Mouse (Mus musculus): Measurements from ENCODE around the gene H2-Ab1. TPM values are rescaled to one million over a fixed set of nuclear protein-coding genes. Genes with fewer than 3 reads are reported as not detected.
"Not testable (repeated sequence)": the region's sequence is repeated elsewhere in the genome, so short reads cannot be mapped to it uniquely, and the experiment has no call there.

H2-Ab1 gene
- polyA plus RNA-seq, 1 experiment, result 90.6 TPM

- no peak overlapping the region for H3K4me3 ChIP-seq (ENCODE audit: insufficient read depth, low read depth, low read length)
- H3K4me1 ChIP-seq (ENCODE audit: control insufficient read depth, insufficient read depth, insufficient read length, low read length), result no peaks in the 10 kb centered on the region
- H3K27ac ChIP-seq (replicated peaks; ENCODE audit: low read depth, low read length), result peak overlapping the region; percentile 83; the same call in 1 of the 2 replicates
Observed at GRCm38 (mm10) chr17:34303789-34304188, 46.3 kb downstream of the H2-Ab1 start.

GRCm38 (mm10) chr17:34304751-34305150 is 47.3 kb downstream of the H2-Ab1 start:
- Histone ChIP-seq H3K4me3 (ENCODE audit: insufficient read depth, low read depth, low read length) (no peak overlapping the region), H3K4me1 (ENCODE audit: control insufficient read depth, insufficient read depth, insufficient read length, low read length) (no peaks in the 10 kb centered on the region), H3K27ac (replicated peaks; ENCODE audit: low read depth, low read length) (peak overlapping the region; percentile 83)

GRCm38 (mm10) chr17:34305380-34306030 is 48.0 kb downstream of the H2-Ab1 start, which contains the start of gene H2-Eb1:
H2-Eb1 (plus strand) TSS chr17:34305867.
- H3K4me3 ChIP-seq (ENCODE audit: insufficient read depth, low read depth, low read length), result peak within 1 kb of the TSS; percentile 49
- no peaks in the 10 kb centered on the region for H3K4me1 ChIP-seq (ENCODE audit: control insufficient read depth, insufficient read depth, insufficient read length, low read length)
- peak within 1 kb of the TSS; percentile 78 for H3K27ac ChIP-seq (replicated peaks; ENCODE audit: low read depth, low read length)

- Histone ChIP-seq H3K4me3 (ENCODE audit: insufficient read depth, low read depth, low read length) (peak overlapping the region; percentile 37), H3K4me1 (ENCODE audit: control insufficient read depth, insufficient read depth, insufficient read length, low read length) (no peaks in the 10 kb centered on the region), H3K27ac (replicated peaks; ENCODE audit: low read depth, low read length) (peak overlapping the region; percentile 30; the same call in 1 of the 2 replicates)
Observed at GRCm38 (mm10) chr17:34306407-34306806, 48.9 kb downstream of the H2-Ab1 start.

- Histone ChIP-seq H3K4me3 (ENCODE audit: insufficient read depth, low read depth, low read length) (no peak overlapping the region; the same call in 1 of the 2 replicates), H3K27ac (replicated peaks; ENCODE audit: low read depth, low read length) (no peak overlapping the region), H3K4me1 (ENCODE audit: control insufficient read depth, insufficient read depth, insufficient read length, low read length) (no peaks in the 10 kb centered on the region)
Observed at GRCm38 (mm10) chr17:34307216-34307615, 49.7 kb downstream of the H2-Ab1 start.

GRCm38 (mm10) chr17:34308161-34308560 is 50.7 kb downstream of the H2-Ab1 start:
- H3K4me3 ChIP-seq (ENCODE audit: insufficient read depth, low read depth, low read length), result peak overlapping the region; percentile 23
- no peak overlapping the region for H3K27ac ChIP-seq (replicated peaks; ENCODE audit: low read depth, low read length)
- no peaks in the 10 kb centered on the region for H3K4me1 ChIP-seq (ENCODE audit: control insufficient read depth, insufficient read depth, insufficient read length, low read length)

- peak overlapping the region; percentile 65 for H3K27ac ChIP-seq (replicated peaks; ENCODE audit: low read depth, low read length)
- peak overlapping the region; percentile 92 for H3K4me3 ChIP-seq (ENCODE audit: insufficient read depth, low read depth, low read length)
- no peaks in the 10 kb centered on the region for H3K4me1 ChIP-seq (ENCODE audit: control insufficient read depth, insufficient read depth, insufficient read length, low read length)
Observed at GRCm38 (mm10) chr17:34309225-34309624, 51.7 kb downstream of the H2-Ab1 start.

GRCm38 (mm10) chr17:34309683-34310385 is 52.3 kb downstream of the H2-Ab1 start:
- peak overlapping the region; percentile 92 for H3K4me3 ChIP-seq (ENCODE audit: insufficient read depth, low read depth, low read length)
- peak overlapping the region; percentile 65 for H3K27ac ChIP-seq (replicated peaks; ENCODE audit: low read depth, low read length)
- H3K4me1 ChIP-seq (ENCODE audit: control insufficient read depth, insufficient read depth, insufficient read length, low read length), result no peaks in the 10 kb centered on the region

- H3K4me3 ChIP-seq (ENCODE audit: insufficient read depth, low read depth, low read length); H3K4me1 ChIP-seq (ENCODE audit: control insufficient read depth, insufficient read depth, insufficient read length, low read length); H3K27ac ChIP-seq (replicated peaks; ENCODE audit: low read depth, low read length): not testable (repeated sequence)
Observed at GRCm38 (mm10) chr17:34310526-34310925, 53.0 kb downstream of the H2-Ab1 start.

GRCm38 (mm10) chr17:34312185-34312584 is 54.7 kb downstream of the H2-Ab1 start:
- no peak overlapping the region for H3K27ac ChIP-seq (replicated peaks; ENCODE audit: low read depth, low read length)

GRCm38 (mm10) chr17:34313393-34313792 is 55.9 kb downstream of the H2-Ab1 start:
- H3K4me3 ChIP-seq (ENCODE audit: insufficient read depth, low read depth, low read length), result no peak overlapping the region
- H3K27ac ChIP-seq (replicated peaks; ENCODE audit: low read depth, low read length), result no peak overlapping the region

More at GRCm38 (mm10) chr17:34312185-34312584, 54.7 kb downstream of the H2-Ab1 start:
- Histone ChIP-seq H3K4me3 (ENCODE audit: insufficient read depth, low read depth, low read length) (no peak overlapping the region), H3K4me1 (ENCODE audit: control insufficient read depth, insufficient read depth, insufficient read length, low read length) (no peaks in the 10 kb centered on the region)

GRCm38 (mm10) chr17:34314286-34314685 is 56.8 kb downstream of the H2-Ab1 start:
- Histone ChIP-seq H3K27ac (replicated peaks; ENCODE audit: low read depth, low read length) (no peak overlapping the region), H3K4me1 (ENCODE audit: control insufficient read depth, insufficient read depth, insufficient read length, low read length) (no peaks in the 10 kb centered on the region), H3K4me3 (ENCODE audit: insufficient read depth, low read depth, low read length) (no peak overlapping the region)

More at GRCm38 (mm10) chr17:34313393-34313792, 55.9 kb downstream of the H2-Ab1 start:
- no peaks in the 10 kb centered on the region for H3K4me1 ChIP-seq (ENCODE audit: control insufficient read depth, insufficient read depth, insufficient read length, low read length)

- Histone ChIP-seq H3K4me3 (ENCODE audit: insufficient read depth, low read depth, low read length) (no peak overlapping the region), H3K4me1 (ENCODE audit: control insufficient read depth, insufficient read depth, insufficient read length, low read length) (no peaks in the 10 kb centered on the region), H3K27ac (replicated peaks; ENCODE audit: low read depth, low read length) (no peak overlapping the region)
Observed at GRCm38 (mm10) chr17:34315512-34315911, 58.0 kb downstream of the H2-Ab1 start.

- Histone ChIP-seq H3K4me3 (ENCODE audit: insufficient read depth, low read depth, low read length) (no peak overlapping the region), H3K4me1 (ENCODE audit: control insufficient read depth, insufficient read depth, insufficient read length, low read length) (no peaks in the 10 kb centered on the region), H3K27ac (replicated peaks; ENCODE audit: low read depth, low read length) (no peak overlapping the region)
Observed at GRCm38 (mm10) chr17:34316697-34317096, 59.2 kb downstream of the H2-Ab1 start.

GRCm38 (mm10) chr17:34317275-34317674 is 59.8 kb downstream of the H2-Ab1 start:
- no peak overlapping the region for H3K4me3 ChIP-seq (ENCODE audit: insufficient read depth, low read depth, low read length)
- H3K27ac ChIP-seq (replicated peaks; ENCODE audit: low read depth, low read length), result no peak overlapping the region
- H3K4me1 ChIP-seq (ENCODE audit: control insufficient read depth, insufficient read depth, insufficient read length, low read length), result no peaks in the 10 kb centered on the region

All from brown adipose tissue, adult 24 weeks (tissue).